Mouse (Mus musculus) CD4-positive helper T cell, adult 2 months (primary cell): ENCODE data around the gene Eif4h.
"Not testable (repeated sequence)": the region's sequence is repeated elsewhere in the genome, so short reads cannot be mapped to it uniquely, and the experiment has no call there.

Experiments
- DNase-seq: peaks from one replicate; pipeline ENCODE4 v3.0.0-alpha.2; 2012; ENCODE audit warnings: low read depth, missing footprints, low spot score

Eif4h gene

GRCm38 (mm10) chr5:134650926-134651325, 11.6 kb upstream of the Eif4h start:
- DNase-seq = peak; percentile 47

- not testable (repeated sequence) for DNase-seq
Observed at GRCm38 (mm10) chr5:134648976-134649375, 9.7 kb upstream of the Eif4h start.

- no peak for DNase-seq
Observed at GRCm38 (mm10) chr5:134647394-134647793, 8.1 kb upstream of the Eif4h start.

GRCm38 (mm10) chr5:134646461-134646860, 7.2 kb upstream of the Eif4h start:
- DNase-seq = no peak

GRCm38 (mm10) chr5:134644643-134645118, 5.4 kb upstream of the Eif4h start:
- DNase-seq = no peak

GRCm38 (mm10) chr5:134644121-134644520, 4.8 kb upstream of the Eif4h start:
- DNase-seq = no peak

GRCm38 (mm10) chr5:134640371-134640770, 1.1 kb upstream of the Eif4h start:
- DNase-seq = no peak

GRCm38 (mm10) chr5:134638461-134639268, 625 bp downstream of the Eif4h start:
- no peak for DNase-seq

GRCm38 (mm10) chr5:134637820-134638367, 1.4 kb downstream of the Eif4h start:
- no peak for DNase-seq

GRCm38 (mm10) chr5:134632841-134633240, 6.4 kb downstream of the Eif4h start:
- no peak for DNase-seq

GRCm38 (mm10) chr5:134630835-134631234, 8.5 kb downstream of the Eif4h start:
- no peak for DNase-seq

- no peak for DNase-seq
Observed at GRCm38 (mm10) chr5:134629508-134629907, 9.8 kb downstream of the Eif4h start.

- no peak for DNase-seq
Observed at GRCm38 (mm10) chr5:134622069-134622468, 17.2 kb downstream of the Eif4h start.

- no peak for DNase-seq
Observed at GRCm38 (mm10) chr5:134621099-134621640, 18.1 kb downstream of the Eif4h start.

- no peak for DNase-seq
Observed at GRCm38 (mm10) chr5:134620457-134620856, 18.8 kb downstream of the Eif4h start.

GRCm38 (mm10) chr5:134617071-134617470, 22.2 kb downstream of the Eif4h start:
- DNase-seq = peak; percentile 50

GRCm38 (mm10) chr5:134615780-134616179, 23.5 kb downstream of the Eif4h start:
- no peak for DNase-seq

- DNase-seq = no peak
Observed at GRCm38 (mm10) chr5:134615380-134615779, 23.9 kb downstream of the Eif4h start.

GRCm38 (mm10) chr5:134614802-134615201, 24.5 kb downstream of the Eif4h start, which contains the start of gene Lat2:
Gene Lat2 (minus strand): TSS chr5:134615025.
- DNase-seq = no peak

- no peak for DNase-seq
Observed at GRCm38 (mm10) chr5:134614296-134614695, 25.0 kb downstream of the Eif4h start.

GRCm38 (mm10) chr5:134613727-134614126, 25.6 kb downstream of the Eif4h start:
- no peak for DNase-seq

GRCm38 (mm10) chr5:134611810-134612521, 27.3 kb downstream of the Eif4h start:
- DNase-seq = no peak
